Mouse (Mus musculus): ENCODE data around the gene Scube1.

DNA sequence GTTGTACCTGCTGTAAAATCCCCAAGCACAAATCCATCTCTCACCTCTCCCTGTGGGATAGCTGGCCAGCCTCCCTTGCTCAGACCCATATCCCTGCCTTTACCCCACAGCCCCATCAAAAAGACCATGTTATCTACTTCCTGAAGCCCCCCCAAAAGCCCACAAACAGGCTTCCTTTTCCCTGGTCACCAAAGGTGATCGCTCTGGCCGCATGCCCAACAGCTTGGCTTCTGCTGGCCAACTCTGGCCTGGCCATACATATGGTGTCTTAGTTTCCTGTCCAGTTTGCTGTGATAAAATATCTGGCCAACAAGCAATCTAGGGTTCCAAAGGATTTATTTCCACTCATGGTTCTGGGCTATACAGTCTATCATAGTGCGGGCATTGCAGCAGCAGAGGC lies 38.9 kb downstream of the Scube1 start:
- TF ChIP-seq CTCF (IDR thresholded peaks at IDR 0.05; ENCODE audit: control insufficient read depth, insufficient read depth, insufficient read length) = no peak
- no peak for TF ChIP-seq CEBPB (IDR thresholded peaks at IDR 0.05; ENCODE audit: low read depth)
- TF ChIP-seq MAX (IDR thresholded peaks at IDR 0.05) = no peak
- TF ChIP-seq MYOG (IDR thresholded peaks at IDR 0.05; ENCODE audit: control insufficient read depth, extremely low read depth, insufficient read length) = no peak
- no peak for TF ChIP-seq FOSL1 (IDR thresholded peaks at IDR 0.05; ENCODE audit: insufficient read depth, low read length, poor library complexity, severe bottlenecking)
